Comparison of ENCODE assay signal across 8 mouse cellular contexts in genomic region chr1:170589219-170590040, GRCm38 (mm10). TPM values are rescaled to one million over a fixed set of nuclear protein-coding genes. Genes with fewer than 3 reads are reported as not detected.
DNase-seq lines count a peak whose midpoint lies in the region; ATAC-seq lines count a peak whose summit lies in the region.

TSS of gene Nos1ap (minus strand) at chr1:170589861.

- no peaks in the 10 kb centered on the region for H3K9me3 ChIP-seq in intestine, embryonic 15.5 days

- peak; percentile 98 for ATAC-seq in intestine, embryonic 15.5 days
- ATAC-seq in megakaryocyte, adult 5-6 weeks (ENCODE audit: poor library complexity, severe bottlenecking) = peak; percentile 93

- intact Hi-C loops in gastrocnemius, postnatal 36 days (cut with DNase I) = no loop called here
- intact Hi-C loops in left cerebral cortex, postnatal 10 days (cut with DNase I) = loop anchor here (5.0 kb wide), 1 partner anchor 622 kb away; the partner anchor contains the start of gene Hsd17b7

- no peaks in the 10 kb centered on the region for H3K27me3 ChIP-seq in intestine, embryonic 15.5 days (replicated peaks)

- peak; percentile 79 for DNase-seq in adrenal gland, adult 8-10 months
- DNase-seq in embryo, embryonic 11.5 days (ENCODE audit: low read depth, low spot score) = peak; percentile 32
- DNase-seq in gastrocnemius, postnatal 36 days = peak; percentile 70 to 75
- peak; percentile 67 to 88 for DNase-seq in left cerebral cortex, postnatal 10 days (ENCODE audit: extremely low spot score in 1 of 2, low spot score in 2 of 2)
- peak; percentile 91 for DNase-seq in right cerebral cortex, adult 18-20 months
- DNase-seq in urinary bladder, adult 18-20 months (ENCODE audit: low spot score in 2 of 2) = peak; percentile 72 to 77

- 0% methylated on average over 99 of the region's 106 CpGs for WGBS in intestine, embryonic 15.5 days

- H3K4me3 ChIP-seq in intestine, embryonic 15.5 days (replicated peaks) = peak within 1 kb of the TSS; percentile 90

- H3K4me1 ChIP-seq in intestine, embryonic 15.5 days (replicated peaks) = peaks cover 8% of the 10 kb centered on the region

- H3K9ac ChIP-seq in intestine, embryonic 15.5 days = peak within 1 kb of the TSS; percentile 87

- no peaks in the 10 kb centered on the region for H3K36me3 ChIP-seq in intestine, embryonic 15.5 days

- H3K4me2 ChIP-seq in intestine, embryonic 15.5 days (replicated peaks) = peak within 1 kb of the TSS; percentile 96

- H3K27ac ChIP-seq in intestine, embryonic 15.5 days = peak within 1 kb of the TSS; percentile 36; the same call in 1 of the 2 replicates

RNA-seq across cellular contexts. Expression of gene Nos1ap, which starts in this region (rescaled TPM):
- 10 to 100 TPM; 19.9 to 46.9 (median 29.7) TPM for total RNA-seq in adrenal gland, adult 8-10 months (2022)
- total RNA-seq in gastrocnemius, postnatal 36 days (2021) = 1 to 10 TPM; 1.0 to 1.7 TPM
- 11.1 and 11.7 TPM in 2 replicates for polyA plus RNA-seq in intestine, embryonic 15.5 days (2015; fragmentation: Nextera tagmentation; extraction: Ambion mirVana)
- total RNA-seq in left cerebral cortex, postnatal 10 days (2021) = 10 to 100 TPM; 79.2 to 91.1 TPM
- 9.8 and 11.6 TPM in 2 replicates for total RNA-seq in megakaryocyte, adult 5-6 weeks (2015)
- 2.5 and 3.0 TPM in 2 replicates for total RNA-seq in megakaryocyte, adult 5-6 weeks (2017)

Comparison
In these comparisons a context has a peak if more than half of its experiments do, and no peak if none do; other contexts are left out.
1. Peak in every context shown above with its lines: DNase-seq, ATAC-seq, H3K4me3 ChIP-seq and H3K27ac ChIP-seq.
2. DNase-seq: peak in every context shown above with its lines; median percentile 91 in right cerebral cortex, adult 18-20 months; 79 in adrenal gland, adult 8-10 months; 78 in left cerebral cortex, postnatal 10 days; 74 in urinary bladder, adult 18-20 months; 72 in gastrocnemius, postnatal 36 days; 32 in embryo, embryonic 11.5 days.